Mouse (Mus musculus) stomach, embryonic 16.5 days (tissue): ENCODE measurements around the gene Rtraf. TPM values are rescaled to one million over a fixed set of nuclear protein-coding genes. Genes with fewer than 3 reads are reported as not detected.
"Not testable (repeated sequence)": the region's sequence is repeated elsewhere in the genome, so short reads cannot be mapped to it uniquely, and the experiment has no call there.

Source experiments
- ATAC-seq: fragments of 200-750 bp; cut with Nextera tagmentation; 2 replicates; pipeline ENCODE4 v1.8.0; 2017; ENCODE audit warnings: moderate number of reproducible peaks, moderate TSS enrichment; ENCODE audit not compliant: insufficient read depth, low FRiP score
- H3K27ac ChIP-seq: fragments of 300-500 bp; sonication (generic); 2 replicates; pipeline ENCODE4 v1.5.1; 2014; ENCODE audit warnings: low read length
- H3K27me3 ChIP-seq: fragments of 300-500 bp; sonication (generic); 2 replicates; pipeline ENCODE4 v1.6.1; 2014; ENCODE audit warnings: low read length, control low read depth, mixed read lengths; ENCODE audit not compliant: control insufficient read depth, insufficient read depth
- H3K36me3 ChIP-seq: fragments of 300-500 bp; sonication (generic); 2 replicates; pipeline ENCODE4 v1.6.1; 2014; ENCODE audit warnings: low read length; ENCODE audit not compliant: control insufficient read depth, insufficient read depth
- H3K4me1 ChIP-seq: fragments of 300-500 bp; sonication (generic); 2 replicates; pipeline ENCODE4 v1.6.1; 2014; ENCODE audit warnings: low read length, control low read depth, mixed read lengths; ENCODE audit not compliant: control insufficient read depth, insufficient read depth
- H3K4me2 ChIP-seq: fragments of 300-500 bp; sonication (generic); 2 replicates; pipeline ENCODE4 v1.6.1; 2014; ENCODE audit warnings: low read depth, low read length, mixed read lengths
- H3K4me3 ChIP-seq: fragments of 300-500 bp; sonication (generic); replicated peaks from 2 replicates; pipeline ENCODE4 v1.5.1; 2014; ENCODE audit warnings: mild to moderate bottlenecking, low read length
- H3K9ac ChIP-seq: fragments of 300-500 bp; sonication (generic); 2 replicates; pipeline ENCODE4 v1.6.1; 2014; ENCODE audit warnings: low read length
- H3K9me3 ChIP-seq: fragments of 300-500 bp; sonication (generic); replicated peaks from 2 replicates; pipeline ENCODE4 v1.6.1; 2016; ENCODE audit warnings: low read length, control low read depth; ENCODE audit not compliant: control insufficient read depth
- WGBS: fragments of 180-500 bp; shearing (Covaris S2); extraction: QIAGEN DNeasy Blood & Tissue Kit; methylation state at CpG from one replicate; pipeline ENCODE4 v1.1.7; 2014; 5-methylcytosine and 5-hydroxymethylcytosine counted together
- polyA plus RNA-seq: library from polyadenylated mRNA; unstranded; fragments of >200 nt; fragmentation: Nextera tagmentation; extraction: Ambion mirVana; gene quantifications from 2 replicates; pipeline ENCODE4 v1.2.1, GENCODE M21; 2015

Rtraf gene
- polyA plus RNA-seq = 158 and 183 TPM in 2 replicates

GRCm38 (mm10) chr14:19823321-19824142, at the start of gene Rtraf:
Gene Rtraf, minus strand, starts transcription at chr14:19823824.
- Histone ChIP-seq H3K36me3 (peaks cover 11% of the 10 kb centered on the region), H3K27ac (peak within 1 kb of the TSS; percentile 83), H3K4me2 (peak within 1 kb of the TSS; percentile 67), H3K27me3 (no peaks in the 10 kb centered on the region), H3K4me1 (peaks cover 9% of the 10 kb centered on the region), H3K4me3 (peak within 1 kb of the TSS; percentile 96), H3K9ac (peak within 1 kb of the TSS; percentile 93), H3K9me3 (0 out of 2 replicates have a peak, but pooled peaks cover 3% of the 10 kb centered on the region)
- under 1% methylated on average over 80 of the region's 80 CpGs for WGBS
- ATAC-seq = peak; percentile 100

GRCm38 (mm10) chr14:19867286-19867935, 43.8 kb upstream of the Rtraf start:
- H3K4me1 ChIP-seq = no peaks in the 10 kb centered on the region
- no peak overlapping the region for H3K27ac ChIP-seq
- no peak for ATAC-seq
- 53% methylated on average over 5 of the region's 5 CpGs for WGBS
- no peaks in the 10 kb centered on the region for H3K36me3 ChIP-seq
- no peaks in the 10 kb centered on the region for H3K9me3 ChIP-seq
- H3K4me2 ChIP-seq = no peak overlapping the region
- H3K9ac ChIP-seq = no peak overlapping the region
- H3K27me3 ChIP-seq = no peaks in the 10 kb centered on the region
- H3K4me3 ChIP-seq = no peak overlapping the region

GRCm38 (mm10) chr14:19865121-19865520, 41.5 kb upstream of the Rtraf start:
- H3K4me3 ChIP-seq, H3K4me2 ChIP-seq, H3K27me3 ChIP-seq, H3K36me3 ChIP-seq, H3K9ac ChIP-seq, H3K9me3 ChIP-seq, H3K27ac ChIP-seq, ATAC-seq, H3K4me1 ChIP-seq: not testable (repeated sequence)
- WGBS = 81% methylated on average over 9 of the region's 9 CpGs

- Histone ChIP-seq H3K36me3 (no peaks in the 10 kb centered on the region), H3K9me3 (peaks cover 4% of the 10 kb centered on the region; the same call in 1 of the 2 replicates), H3K4me2 (no peak overlapping the region), H3K27ac (no peak overlapping the region), H3K9ac (no peak overlapping the region), H3K4me3 (no peak overlapping the region), H3K27me3 (no peaks in the 10 kb centered on the region), H3K4me1 (no peaks in the 10 kb centered on the region)
- no peak for ATAC-seq
- WGBS = 82% methylated on average over 8 of the region's 8 CpGs
These were observed 37.9 kb upstream of the Rtraf start for GRCm38 (mm10) chr14:19861311-19862080.

- H3K9ac ChIP-seq = no peak overlapping the region
- WGBS = 92% methylated on average over 4 of the region's 4 CpGs
- no peak for ATAC-seq
- H3K27me3 ChIP-seq = no peaks in the 10 kb centered on the region
- no peaks in the 10 kb centered on the region for H3K4me1 ChIP-seq
- H3K36me3 ChIP-seq = no peaks in the 10 kb centered on the region
- no peak overlapping the region for H3K4me3 ChIP-seq
- peaks cover 4% of the 10 kb centered on the region; the same call in 1 of the 2 replicates for H3K9me3 ChIP-seq
- H3K27ac ChIP-seq = no peak overlapping the region
- no peak overlapping the region for H3K4me2 ChIP-seq
These were observed 36.7 kb upstream of the Rtraf start for GRCm38 (mm10) chr14:19860281-19860680.

GRCm38 (mm10) chr14:19858808-19859776, 35.5 kb upstream of the Rtraf start:
- Histone ChIP-seq H3K4me1 (no peaks in the 10 kb centered on the region), H3K4me2 (no peak overlapping the region; the same call in 1 of the 2 replicates), H3K9ac (no peak overlapping the region), H3K4me3 (no peak overlapping the region), H3K27me3 (no peaks in the 10 kb centered on the region), H3K36me3 (no peaks in the 10 kb centered on the region), H3K9me3 (peaks cover 4% of the 10 kb centered on the region; the same call in 1 of the 2 replicates), H3K27ac (no peak overlapping the region)
- 40% methylated on average over 8 of the region's 8 CpGs for whole genome bisulfite sequencing
- no peak for ATAC-seq

GRCm38 (mm10) chr14:19858279-19858678, 34.7 kb upstream of the Rtraf start:
- ATAC-seq = no peak
- no peak overlapping the region for H3K4me3 ChIP-seq
- no peaks in the 10 kb centered on the region for H3K36me3 ChIP-seq
- H3K9me3 ChIP-seq = peaks cover 4% of the 10 kb centered on the region; the same call in 1 of the 2 replicates
- H3K4me1 ChIP-seq = no peaks in the 10 kb centered on the region
- H3K27ac ChIP-seq = no peak overlapping the region
- WGBS = 64% methylated on average over 2 of the region's 2 CpGs
- no peak overlapping the region for H3K9ac ChIP-seq
- no peaks in the 10 kb centered on the region for H3K27me3 ChIP-seq
- no peak overlapping the region for H3K4me2 ChIP-seq

GRCm38 (mm10) chr14:19853471-19853870, 29.8 kb upstream of the Rtraf start:
- no peak overlapping the region for H3K27ac ChIP-seq
- no peak for ATAC-seq
- H3K36me3 ChIP-seq = no peaks in the 10 kb centered on the region
- H3K4me2 ChIP-seq = no peak overlapping the region
- peaks cover 4% of the 10 kb centered on the region; the same call in 1 of the 2 replicates for H3K9me3 ChIP-seq
- no peaks in the 10 kb centered on the region for H3K4me1 ChIP-seq
- no peak overlapping the region for H3K9ac ChIP-seq
- H3K4me3 ChIP-seq = no peak overlapping the region
- H3K27me3 ChIP-seq = no peaks in the 10 kb centered on the region
- 50% methylated on average over 3 of the region's 3 CpGs for WGBS
